Mouse (Mus musculus): ENCODE results near the gene Grin3b.

- no peak for TF ChIP-seq CTCF (IDR thresholded peaks at IDR 0.05; ENCODE audit: low read depth)
- no peak for TF ChIP-seq EP300 (optimal IDR thresholded peaks at IDR 0.05)
Measured at GRCm38 (mm10) chr10:80003374-80004232, 33.1 kb downstream of the Grin3b start.
